Mouse (Mus musculus): ENCODE measurements around the gene Arl6ip4. TPM values are rescaled to one million over a fixed set of nuclear protein-coding genes. Genes with fewer than 3 reads are reported as not detected.

Gene Arl6ip4
- polyA plus RNA-seq (2012; rRNA removed): 34.2 and 35.1 TPM in 2 replicates

DNA sequence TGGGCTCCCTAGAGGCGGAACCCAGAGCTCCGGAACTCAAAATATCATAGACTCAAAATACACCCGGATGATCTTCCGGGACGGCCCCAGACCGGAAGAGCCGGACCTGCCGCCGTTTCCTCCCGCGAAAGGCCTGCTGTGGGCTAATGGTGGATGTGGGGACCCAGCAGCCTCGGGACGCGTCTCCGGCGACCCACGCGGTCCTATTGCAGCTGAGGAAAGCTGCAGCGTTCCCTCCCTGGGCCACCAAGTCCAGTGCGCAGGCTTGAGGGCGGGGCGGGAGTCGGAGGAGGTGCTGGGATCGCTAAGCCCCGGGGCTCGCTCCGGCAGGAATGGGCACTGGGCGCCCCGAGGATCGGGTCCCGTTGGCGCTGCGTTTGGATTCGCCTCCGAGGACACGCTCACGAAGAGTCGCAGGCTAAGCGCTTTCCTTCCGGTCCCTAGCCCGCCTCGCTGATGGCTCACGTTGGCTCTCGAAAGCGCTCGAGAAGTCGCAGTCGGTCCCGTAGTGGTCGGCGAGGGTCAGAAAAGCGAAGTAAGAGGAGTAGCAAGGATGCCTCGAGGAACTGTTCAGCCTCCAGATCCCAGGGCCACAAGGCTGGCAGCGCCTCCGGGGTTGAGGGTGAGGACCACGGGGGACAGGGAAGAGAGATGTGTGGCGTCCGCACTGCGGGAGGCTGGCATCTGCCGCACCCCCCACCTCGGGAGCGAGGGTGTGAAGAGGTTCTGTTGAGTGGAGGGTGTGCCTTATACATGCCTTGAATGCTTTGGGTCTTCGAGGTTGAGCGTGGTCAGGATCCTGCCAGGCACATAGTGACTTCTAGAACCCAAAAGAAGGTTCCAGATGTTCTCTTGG, at the start of gene Arl6ip4:
Gene Arl6ip4, plus strand, starts transcription at position 100 of the 856 bp plus-strand sequence.

DNA sequence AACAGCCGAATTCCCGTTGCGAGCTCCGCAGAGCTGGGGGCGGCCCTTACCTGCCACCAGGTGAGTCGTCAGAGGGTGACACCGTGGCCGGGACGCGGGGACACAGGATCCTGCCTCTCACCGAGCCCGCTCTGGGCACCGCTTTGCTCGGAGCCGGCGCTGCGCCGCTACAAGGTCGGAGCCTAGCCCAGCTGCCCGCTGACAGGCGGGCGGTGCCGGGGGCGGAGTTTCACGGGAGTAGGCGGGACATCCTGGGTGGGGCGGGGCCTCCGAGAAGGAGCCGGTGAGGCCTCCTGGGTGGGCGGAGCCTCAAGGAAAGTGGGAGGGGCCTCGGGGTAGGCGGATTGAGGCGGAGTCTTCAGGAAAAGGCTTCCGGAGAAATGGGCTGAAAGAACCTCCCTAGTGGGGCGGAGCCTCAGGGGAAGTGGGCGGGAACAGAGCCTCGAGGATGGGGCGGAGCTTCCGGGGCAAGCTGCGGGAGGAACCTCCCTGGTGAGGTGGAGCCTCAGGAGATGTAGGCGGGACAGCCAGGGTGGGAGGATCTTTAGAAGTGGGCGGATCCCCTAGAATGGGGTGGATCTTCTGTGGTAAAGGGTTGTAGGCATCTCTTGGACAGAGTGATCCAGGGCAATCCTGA, 20.2 kb upstream of the Arl6ip4 start, which contains the start of gene Abcb9:
Gene Abcb9, minus strand, starts transcription at position 203 of the 637 bp plus-strand sequence.

DNA sequence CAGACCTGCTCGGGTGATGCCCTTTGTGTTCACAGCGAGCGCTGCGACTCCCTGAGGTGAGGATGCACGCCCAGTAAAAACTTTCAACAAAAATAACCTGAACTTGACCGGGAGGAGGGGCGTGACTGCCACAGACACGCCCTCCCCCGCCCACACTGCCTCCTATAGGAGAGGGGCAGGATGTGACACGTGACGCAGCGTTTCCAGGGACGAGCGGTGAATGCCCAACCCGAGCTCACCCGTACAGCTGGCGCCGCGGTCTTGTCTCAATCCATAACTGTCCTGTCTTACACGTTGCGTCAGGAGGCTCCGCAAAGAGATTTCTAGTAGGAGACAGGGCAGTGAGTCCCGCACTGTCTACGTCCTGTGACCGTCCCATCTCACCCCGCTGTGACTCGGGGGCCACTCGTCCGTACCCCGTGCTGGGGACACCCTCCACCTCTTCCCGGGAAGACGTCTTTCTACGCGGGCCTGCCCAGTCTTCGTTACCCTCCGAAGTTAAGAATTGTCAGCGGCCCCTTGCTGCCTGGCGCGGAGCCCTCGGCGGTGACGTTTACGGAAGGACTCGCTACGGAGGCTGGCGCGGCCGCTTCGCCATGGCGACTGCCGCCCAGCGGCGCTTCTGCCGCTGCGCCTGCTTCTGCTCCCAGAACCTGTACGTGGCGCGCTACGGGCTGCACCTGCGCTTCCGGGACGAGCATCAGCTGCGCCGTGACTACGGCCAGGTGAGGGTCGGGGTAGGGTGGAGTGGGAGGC, 4.0 kb upstream of the Arl6ip4 start, which contains the start of gene Ogfod2:
Gene Ogfod2, plus strand, starts transcription at position 556 of the 756 bp plus-strand sequence.

Other genes starting within 250 kb of the Arl6ip4 start
- gene Hcar1, start 236.1 kb upstream of the Arl6ip4 start, polyA plus RNA-seq (2012; rRNA removed): 5.4 and 6.8 TPM in 2 replicates
- gene Denr, start 208.9 kb upstream of the Arl6ip4 start, polyA plus RNA-seq (2012; rRNA removed): 6.8 and 13.4 TPM in 2 replicates
- 0.89 and 0.93 TPM in 2 replicates for gene Gm43518, start 188.7 kb upstream of the Arl6ip4 start, polyA plus RNA-seq (2012; rRNA removed)
- 3.3 and 4.8 TPM in 2 replicates for gene Ccdc62, start 185.4 kb upstream of the Arl6ip4 start, polyA plus RNA-seq (2012; rRNA removed)
- 25.7 and 39.0 TPM in 2 replicates for gene Hip1r, start 142.5 kb upstream of the Arl6ip4 start, polyA plus RNA-seq (2012; rRNA removed)
- gene Vps37b, start 83.8 kb upstream of the Arl6ip4 start, polyA plus RNA-seq (2012; rRNA removed): 56.3 and 57.5 TPM in 2 replicates
- 5.8 and 5.9 TPM in 2 replicates for gene Abcb9, start 20.3 kb upstream of the Arl6ip4 start, polyA plus RNA-seq (2012; rRNA removed)
- 92.5 and 103 TPM in 2 replicates for gene Ogfod2, start 3.8 kb upstream of the Arl6ip4 start, polyA plus RNA-seq (2012; rRNA removed)
- gene Pitpnm2, start 133.7 kb downstream of the Arl6ip4 start, polyA plus RNA-seq (2012; rRNA removed): 155 and 173 TPM in 2 replicates
- 3.4 and 4.7 TPM in 2 replicates for gene Mphosph9, start 211.9 kb downstream of the Arl6ip4 start, polyA plus RNA-seq (2012; rRNA removed)
- 6.8 and 7.9 TPM in 2 replicates for gene 2810006K23Rik, start 212.0 kb downstream of the Arl6ip4 start, polyA plus RNA-seq (2012; rRNA removed)
- gene Cdk2ap1, start 247.0 kb downstream of the Arl6ip4 start, polyA plus RNA-seq (2012; rRNA removed): 141 and 143 TPM in 2 replicates